Mouse (Mus musculus): ENCODE data around the gene Tacr1.

GRCm38 (mm10) chr6:82525107-82525867 is 123.2 kb downstream of the Tacr1 start:
- TF ChIP-seq CTCF (IDR thresholded peaks at IDR 0.05; ENCODE audit: control insufficient read depth, insufficient read depth, insufficient read length): no peak
- TF ChIP-seq USF1 (IDR thresholded peaks at IDR 0.05; ENCODE audit: low read depth): no peak
